Mouse (Mus musculus): Measurements from ENCODE around the gene Selenoo.
A peak's percentile ranks its signal among the peaks of the same experiment; 100 is the strongest.

GRCm38 (mm10) chr15:89146537-89146936, 57.7 kb downstream of the Selenoo start:
- no peak for TF ChIP-seq CTCF (IDR thresholded peaks at IDR 0.05; ENCODE audit: insufficient read depth, low read length)
- peak; percentile 17; the same call in 1 of the 2 replicates for TF ChIP-seq POLR2A (IDR thresholded peaks at IDR 0.05; ENCODE audit: borderline replicate concordance, extremely low read depth, low read depth, low read length)
